Mouse (Mus musculus): ENCODE data around the gene Gpatch2.

The Gpatch2 gene

GRCm38 (mm10) chr1:187244734-187245133 is 29.4 kb downstream of the Gpatch2 start:
- DNase-seq (ENCODE audit: low read depth, low spot score) = no peak

- no peak for DNase-seq (ENCODE audit: low read depth, low spot score)
These were observed 35.5 kb downstream of the Gpatch2 start for GRCm38 (mm10) chr1:187250741-187251262.

GRCm38 (mm10) chr1:187258756-187259155 is 43.4 kb downstream of the Gpatch2 start:
- no peak for DNase-seq (ENCODE audit: low read depth, low spot score)

GRCm38 (mm10) chr1:187267601-187268000 is 52.3 kb downstream of the Gpatch2 start:
- DNase-seq (ENCODE audit: low read depth, low spot score) = no peak

GRCm38 (mm10) chr1:187270318-187271247 is 55.3 kb downstream of the Gpatch2 start:
- DNase-seq (ENCODE audit: low read depth, low spot score) = peak; percentile 94

GRCm38 (mm10) chr1:187277324-187277723 is 62.0 kb downstream of the Gpatch2 start:
- no peak for DNase-seq (ENCODE audit: low read depth, low spot score)

- no peak for DNase-seq (ENCODE audit: low read depth, low spot score)
These were observed 63.2 kb downstream of the Gpatch2 start for GRCm38 (mm10) chr1:187278472-187278871.

- DNase-seq (ENCODE audit: low read depth, low spot score) = no peak
These were observed 64.5 kb downstream of the Gpatch2 start for GRCm38 (mm10) chr1:187279776-187280175.

- DNase-seq (ENCODE audit: low read depth, low spot score) = no peak
These were observed 67.0 kb downstream of the Gpatch2 start for GRCm38 (mm10) chr1:187282321-187282720.

GRCm38 (mm10) chr1:187282804-187283203 is 67.5 kb downstream of the Gpatch2 start:
- no peak for DNase-seq (ENCODE audit: low read depth, low spot score)

- peak; percentile 18 for DNase-seq (ENCODE audit: low read depth, low spot score)
These were observed 70.4 kb downstream of the Gpatch2 start for GRCm38 (mm10) chr1:187285735-187286134.

GRCm38 (mm10) chr1:187286411-187286810 is 71.1 kb downstream of the Gpatch2 start:
- no peak for DNase-seq (ENCODE audit: low read depth, low spot score)

GRCm38 (mm10) chr1:187286924-187287323 is 71.6 kb downstream of the Gpatch2 start:
- DNase-seq (ENCODE audit: low read depth, low spot score) = no peak

GRCm38 (mm10) chr1:187290186-187290585 is 74.9 kb downstream of the Gpatch2 start:
- no peak for DNase-seq (ENCODE audit: low read depth, low spot score)

- DNase-seq (ENCODE audit: low read depth, low spot score) = no peak
These were observed 76.4 kb downstream of the Gpatch2 start for GRCm38 (mm10) chr1:187291480-187292394.

GRCm38 (mm10) chr1:187292395-187292749 is 77.1 kb downstream of the Gpatch2 start:
- DNase-seq (ENCODE audit: low read depth, low spot score) = no peak

- no peak for DNase-seq (ENCODE audit: low read depth, low spot score)
These were observed 77.9 kb downstream of the Gpatch2 start for GRCm38 (mm10) chr1:187293233-187293632.

- DNase-seq (ENCODE audit: low read depth, low spot score) = no peak
These were observed 79.2 kb downstream of the Gpatch2 start for GRCm38 (mm10) chr1:187294522-187294921.

- DNase-seq (ENCODE audit: low read depth, low spot score) = peak; percentile 52
These were observed 79.8 kb downstream of the Gpatch2 start for GRCm38 (mm10) chr1:187295038-187295559.

GRCm38 (mm10) chr1:187295711-187296110 is 80.4 kb downstream of the Gpatch2 start:
- no peak for DNase-seq (ENCODE audit: low read depth, low spot score)

GRCm38 (mm10) chr1:187299236-187299635 is 83.9 kb downstream of the Gpatch2 start:
- DNase-seq (ENCODE audit: low read depth, low spot score) = no peak

GRCm38 (mm10) chr1:187300626-187301025 is 85.3 kb downstream of the Gpatch2 start:
- no peak for DNase-seq (ENCODE audit: low read depth, low spot score)

Data from 3T3-L1 (cell line).